ENCODE assay signal across 33 mouse cellular contexts in genomic region chr16:23669651-23670050, GRCm38 (mm10).
DNase-seq lines count a peak whose midpoint lies in the region; ATAC-seq and TF ChIP-seq lines count a peak whose summit lies in the region.
"Had no signal": no experiment of that assay in that cellular context is flagged by ENCODE, and none has a peak within 500 bp of the region (broad histone marks: within the 10 kb centered on the region; RNA-seq: fewer than 3 reads in every experiment).

No protein-coding gene starts in this region.

- no peak overlapping the region for H3K4me2 ChIP-seq in hindbrain, embryonic 16.5 days (ENCODE audit: low read length)
- no peak overlapping the region for H3K4me2 ChIP-seq in hindbrain, embryonic 11.5 days (replicated peaks; ENCODE audit: low read depth, low read length)
- H3K4me2 ChIP-seq in neural tube, embryonic 13.5 days = no peak overlapping the region
- no peak overlapping the region for H3K4me2 ChIP-seq in neural tube, embryonic 15.5 days
- H3K4me2 ChIP-seq: embryonic facial prominence, embryonic 13.5 days; forebrain, embryonic 15.5 days; heart, embryonic 13.5 days; limb, embryonic 15.5 days; liver, embryonic 13.5 days; midbrain, embryonic 13.5 days; stomach, embryonic 15.5 days had no signal

- no peaks in the 10 kb centered on the region for H3K9me3 ChIP-seq in hindbrain, embryonic 16.5 days (ENCODE audit: control insufficient read depth, low read length)
- no peaks in the 10 kb centered on the region for H3K9me3 ChIP-seq in hindbrain, embryonic 11.5 days (ENCODE audit: control insufficient read depth, low read length)
- no peaks in the 10 kb centered on the region for H3K9me3 ChIP-seq in neural tube, embryonic 13.5 days
- no peaks in the 10 kb centered on the region for H3K9me3 ChIP-seq in neural tube, embryonic 15.5 days (replicated peaks)
- no peaks in the 10 kb centered on the region for H3K9me3 ChIP-seq in limb, embryonic 10.5 days (replicated peaks)
- H3K9me3 ChIP-seq: embryonic facial prominence, embryonic 13.5 days; forebrain, embryonic 10.5 days; forebrain, embryonic 15.5 days; heart, embryonic 13.5 days; limb, embryonic 15.5 days; liver, embryonic 13.5 days; midbrain, embryonic 13.5 days; stomach, embryonic 15.5 days had no signal

- no peaks in the 10 kb centered on the region for H3K27me3 ChIP-seq in hindbrain, embryonic 16.5 days (replicated peaks; ENCODE audit: control insufficient read depth, insufficient read depth, low read length)
- H3K27me3 ChIP-seq in hindbrain, embryonic 11.5 days (ENCODE audit: control insufficient read depth, insufficient read depth, low read length) = no peaks in the 10 kb centered on the region
- no peaks in the 10 kb centered on the region for H3K27me3 ChIP-seq in neural tube, embryonic 13.5 days
- no peaks in the 10 kb centered on the region for H3K27me3 ChIP-seq in neural tube, embryonic 15.5 days (replicated peaks)
- no peaks in the 10 kb centered on the region for H3K27me3 ChIP-seq in heart, adult 2 months (ENCODE audit: control insufficient read depth, insufficient read depth, low read length)
- no peaks in the 10 kb centered on the region for H3K27me3 ChIP-seq in limb, embryonic 10.5 days (ENCODE audit: low read depth, poor library complexity, severe bottlenecking)
- H3K27me3 ChIP-seq: embryonic facial prominence, embryonic 13.5 days; forebrain, embryonic 15.5 days; heart, embryonic 13.5 days; limb, embryonic 15.5 days; liver, embryonic 13.5 days; midbrain, embryonic 13.5 days; stomach, embryonic 15.5 days had no signal

- H3K36me3 ChIP-seq in hindbrain, embryonic 16.5 days (ENCODE audit: control insufficient read depth, insufficient read depth, low read length) = no peaks in the 10 kb centered on the region
- no peaks in the 10 kb centered on the region for H3K36me3 ChIP-seq in hindbrain, embryonic 11.5 days (ENCODE audit: control insufficient read depth, insufficient read depth, low read length)
- H3K36me3 ChIP-seq in neural tube, embryonic 13.5 days = no peaks in the 10 kb centered on the region
- no peaks in the 10 kb centered on the region for H3K36me3 ChIP-seq in neural tube, embryonic 15.5 days
- H3K36me3 ChIP-seq in heart, adult 2 months (ENCODE audit: control insufficient read depth, insufficient read depth, low read length) = no peaks in the 10 kb centered on the region
- no peaks in the 10 kb centered on the region for H3K36me3 ChIP-seq in limb, embryonic 10.5 days
- H3K36me3 ChIP-seq: embryonic facial prominence, embryonic 13.5 days; forebrain, embryonic 10.5 days; forebrain, embryonic 15.5 days; G1E; heart, embryonic 13.5 days; limb, embryonic 15.5 days; liver, embryonic 13.5 days; midbrain, embryonic 13.5 days; stomach, embryonic 15.5 days had no signal

- H3K9ac ChIP-seq in hindbrain, embryonic 16.5 days (ENCODE audit: low read depth, low read length) = no peak overlapping the region
- no peak overlapping the region for H3K9ac ChIP-seq in hindbrain, embryonic 11.5 days (ENCODE audit: low read depth, low read length)
- H3K9ac ChIP-seq in neural tube, embryonic 13.5 days = 0 out of 2 replicates have a peak overlapping the region, but pooled peaks have one; percentile 26
- no peak overlapping the region; the same call in 1 of the 2 replicates for H3K9ac ChIP-seq in neural tube, embryonic 15.5 days (replicated peaks)
- H3K9ac ChIP-seq in heart, adult 2 months (ENCODE audit: low read depth, low read length) = no peak overlapping the region
- H3K9ac ChIP-seq: embryonic facial prominence, embryonic 13.5 days; forebrain, embryonic 15.5 days; heart, embryonic 13.5 days; limb, embryonic 15.5 days; liver, embryonic 13.5 days; midbrain, embryonic 13.5 days; stomach, embryonic 15.5 days had no signal

- H3K79me2 ChIP-seq in heart, adult 2 months (replicated peaks; ENCODE audit: control insufficient read depth, insufficient read depth, low read length) = no peaks in the 10 kb centered on the region

- intact Hi-C loops in heart, adult 2 months (cut with DNase I) = no loop called here

- TF ChIP-seq POLR2A in heart, adult 2 months (IDR thresholded peaks at IDR 0.05; ENCODE audit: insufficient read depth, low read depth, low read length) = no peak

- peak; percentile 71; the same call in 1 of the 2 replicates for ATAC-seq in hindbrain, embryonic 16.5 days
- no peak for ATAC-seq in hindbrain, embryonic 11.5 days (ENCODE audit: low FRiP score)
- no peak for ATAC-seq in neural tube, embryonic 13.5 days (ENCODE audit: low read depth)
- ATAC-seq in neural tube, embryonic 15.5 days (ENCODE audit: low FRiP score) = no peak
- ATAC-seq: forebrain, embryonic 15.5 days; inflammation-experienced regulatory T-cells, adult 6 months; lung, postnatal 0 days; midbrain, embryonic 13.5 days had no signal

- no peak overlapping the region for H3K4me3 ChIP-seq in hindbrain, embryonic 16.5 days (ENCODE audit: low read length)
- no peak overlapping the region for H3K4me3 ChIP-seq in hindbrain, embryonic 11.5 days (ENCODE audit: low read depth, low read length)
- no peak overlapping the region for H3K4me3 ChIP-seq in neural tube, embryonic 13.5 days
- H3K4me3 ChIP-seq in neural tube, embryonic 15.5 days (replicated peaks) = no peak overlapping the region
- no peak overlapping the region for H3K4me3 ChIP-seq in heart, adult 2 months
- no peak overlapping the region for H3K4me3 ChIP-seq in limb, embryonic 10.5 days
- H3K4me3 ChIP-seq: embryonic facial prominence, embryonic 13.5 days; forebrain, embryonic 10.5 days; forebrain, embryonic 15.5 days; gastrocnemius, adult 2 months; heart, embryonic 13.5 days; layer of hippocampus, adult 2 months; limb, embryonic 15.5 days; liver, embryonic 13.5 days; midbrain, embryonic 13.5 days; stomach, embryonic 15.5 days had no signal

- 73% methylated on average over 4 of the region's 4 CpGs for WGBS in hindbrain, embryonic 16.5 days
- WGBS in hindbrain, embryonic 11.5 days = 82% methylated on average over 4 of the region's 4 CpGs
- 72% methylated on average over 4 of the region's 4 CpGs for WGBS in neural tube, embryonic 13.5 days
- WGBS in neural tube, embryonic 15.5 days = 60% methylated on average over 4 of the region's 4 CpGs
- WGBS in heart, adult 2 months = 89% methylated on average over 4 of the region's 4 CpGs
- WGBS in limb, embryonic 10.5 days = 94% methylated on average over 4 of the region's 4 CpGs

- no peak for TF ChIP-seq CTCF in heart, adult 2 months (IDR thresholded peaks at IDR 0.05)

- DNase-seq in hindbrain, embryonic 11.5 days (ENCODE audit: low spot score) = no peak
- DNase-seq in neural tube, embryonic 10.5 days (ENCODE audit: extremely low spot score, low spot score) = no peak
- DNase-seq in heart, adult 2 months = no peak
- DNase-seq in limb, embryonic 10.5 days (ENCODE audit: low spot score) = no peak
- DNase-seq: adrenal gland, adult 8-10 months; cerebellum, adult 11 months; cerebellum, adult 9-10 months; cerebellum, postnatal 36 days; gastrocnemius, adult 2 months; gastrocnemius, postnatal 36 days; heart, adult 18-20 months; heart, postnatal 10 days; kidney, adult 11 months; kidney, postnatal 14 days; left cerebral cortex, postnatal 4 days; liver, embryonic 13.5 days; lung, adult 18-20 months; right cerebral cortex, postnatal 25 days had no signal

- H3K27ac ChIP-seq in hindbrain, embryonic 16.5 days (ENCODE audit: low read depth, low read length) = no peak overlapping the region
- no peak overlapping the region for H3K27ac ChIP-seq in hindbrain, embryonic 11.5 days (ENCODE audit: low read depth, low read length)
- H3K27ac ChIP-seq in neural tube, embryonic 13.5 days (replicated peaks) = no peak overlapping the region; the same call in 1 of the 2 replicates
- H3K27ac ChIP-seq in neural tube, embryonic 15.5 days (replicated peaks) = 0 out of 2 replicates have a peak overlapping the region, but pooled peaks have one; percentile 18
- no peak overlapping the region for H3K27ac ChIP-seq in heart, adult 2 months
- no peak overlapping the region for H3K27ac ChIP-seq in limb, embryonic 10.5 days
- H3K27ac ChIP-seq: embryonic facial prominence, embryonic 13.5 days; forebrain, embryonic 10.5 days; forebrain, embryonic 15.5 days; gastrocnemius, adult 2 months; heart, embryonic 13.5 days; layer of hippocampus, adult 2 months; limb, embryonic 15.5 days; liver, embryonic 13.5 days; macrophage; stomach, embryonic 15.5 days had no signal

- TF ChIP-seq EP300 in heart, adult 2 months (IDR thresholded peaks at IDR 0.05; ENCODE audit: insufficient read depth, low read depth, low read length) = no peak

- no peaks in the 10 kb centered on the region for H3K4me1 ChIP-seq in hindbrain, embryonic 16.5 days (ENCODE audit: control insufficient read depth, insufficient read depth, low read depth, low read length)
- no peaks in the 10 kb centered on the region for H3K4me1 ChIP-seq in hindbrain, embryonic 11.5 days (replicated peaks; ENCODE audit: control insufficient read depth, insufficient read depth, low read length)
- H3K4me1 ChIP-seq in neural tube, embryonic 13.5 days (replicated peaks) = no peaks in the 10 kb centered on the region
- H3K4me1 ChIP-seq in neural tube, embryonic 15.5 days = no peaks in the 10 kb centered on the region
- H3K4me1 ChIP-seq in heart, adult 2 months (ENCODE audit: control insufficient read depth, insufficient read depth, low read length) = no peaks in the 10 kb centered on the region
- H3K4me1 ChIP-seq in limb, embryonic 10.5 days = no peaks in the 10 kb centered on the region
- H3K4me1 ChIP-seq: embryonic facial prominence, embryonic 13.5 days; forebrain, embryonic 10.5 days; forebrain, embryonic 15.5 days; heart, embryonic 13.5 days; limb, embryonic 15.5 days; liver, embryonic 13.5 days; midbrain, embryonic 13.5 days; stomach, embryonic 15.5 days had no signal
